Mouse (Mus musculus) spleen, adult 2 months (tissue): ENCODE measurements around the gene Cd22. TPM values are rescaled to one million over a fixed set of nuclear protein-coding genes. Genes with fewer than 3 reads are reported as not detected.

ENCODE experiments used
- DNase-seq, 2 experiments: peaks; one replicate each; pipeline versions ENCODE4 v3.0.0 to v3.0.0-alpha.2; 2012 to 2021; ENCODE audit warnings: low spot score in 2 of 2, low read depth in 1 of 2
- H3K27ac ChIP-seq: fragments of 200-500 bp; 2 replicates; pipeline ENCODE4 v1.5.1; 2012; ENCODE audit warnings: low read length, inconsistent platforms; ENCODE audit not compliant: insufficient read depth
- H3K27me3 ChIP-seq: fragments of 200-500 bp; 2 replicates; pipeline ENCODE4 v1.6.1; 2012; ENCODE audit warnings: mild to moderate bottlenecking, moderate library complexity, low read length, inconsistent platforms; ENCODE audit not compliant: control insufficient read depth, insufficient read depth
- H3K36me3 ChIP-seq: fragments of 200-500 bp; 2 replicates; pipeline ENCODE4 v1.6.1; 2012; ENCODE audit warnings: mild to moderate bottlenecking, low read length, inconsistent platforms; ENCODE audit not compliant: control insufficient read depth, insufficient read depth
- H3K4me1 ChIP-seq: fragments of 200-500 bp; 2 replicates; pipeline ENCODE4 v1.6.1; 2011; ENCODE audit warnings: inconsistent platforms; ENCODE audit not compliant: control insufficient read depth, insufficient read depth, insufficient read length
- H3K4me3 ChIP-seq: fragments of 200-500 bp; 2 replicates; pipeline ENCODE4 v1.5.1; 2011; ENCODE audit warnings: mild to moderate bottlenecking, inconsistent platforms; ENCODE audit not compliant: insufficient read depth, insufficient read length; ENCODE audit errors: extremely low read depth
- CTCF ChIP-seq: fragments of 200-500 bp; IDR thresholded peaks from 2 replicates; pipeline ENCODE4 v1.5.1; 2011; ENCODE audit warnings: mild to moderate bottlenecking, inconsistent platforms; ENCODE audit not compliant: insufficient read depth, insufficient read length, insufficient replicate concordance; ENCODE audit errors: extremely low read depth
- POLR2A ChIP-seq: fragments of 200-500 bp; IDR thresholded peaks from 2 replicates; pipeline ENCODE4 v1.6.1; 2011; ENCODE audit warnings: low read depth, low read length, inconsistent platforms
- WGBS: fragments of 180-500 bp; shearing (Covaris S2); methylation state at CpG from one replicate; pipeline ENCODE4 v1.1.7; 2018; 5-methylcytosine and 5-hydroxymethylcytosine counted together
- polyA plus RNA-seq: library from polyadenylated mRNA; depleted of rRNA; stranded (reverse); fragments of >200 nt; gene quantifications from 2 replicates; pipeline ENCODE4 v1.2.3, GENCODE M21; 2012

Cd22 gene
- polyA plus RNA-seq, 1 experiment = 316 TPM

DNA sequence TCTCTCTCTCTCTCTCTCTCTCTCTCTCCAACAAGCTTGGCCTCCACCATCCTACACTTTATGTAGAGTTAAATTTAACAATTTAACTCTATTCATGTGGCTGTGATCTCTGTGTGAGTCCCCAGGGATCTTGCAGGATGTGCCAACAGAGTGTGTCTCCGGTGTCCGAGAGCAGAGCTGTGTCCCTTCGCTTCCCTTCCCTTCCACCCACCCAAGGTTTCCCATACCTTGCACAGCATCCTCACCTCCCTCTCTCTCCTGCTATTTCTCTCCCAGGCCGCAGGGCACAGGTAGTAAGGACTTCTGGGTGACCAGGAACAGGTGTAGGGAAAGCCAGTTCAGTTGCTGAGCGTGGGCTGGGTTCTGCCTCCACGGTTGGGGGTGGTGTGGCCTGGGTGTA, 1.2 kb downstream of the Cd22 start:
- peaks cover 29% of the 10 kb centered on the region; the same call in 1 of the 2 replicates for H3K4me1 ChIP-seq
- H3K36me3 ChIP-seq = peaks cover 23% of the 10 kb centered on the region
- peak in 1 of 2 experiments; percentile 66 for DNase-seq
- H3K4me3 ChIP-seq = peak overlapping the region; percentile 97
- 29% methylated on average over 6 of the region's 6 CpGs for WGBS
- no peaks in the 10 kb centered on the region for H3K27me3 ChIP-seq
- TF ChIP-seq CTCF (no peak), POLR2A (peak; percentile 10; the same call in 1 of the 2 replicates)
- H3K27ac ChIP-seq = peak overlapping the region; percentile 98

DNA sequence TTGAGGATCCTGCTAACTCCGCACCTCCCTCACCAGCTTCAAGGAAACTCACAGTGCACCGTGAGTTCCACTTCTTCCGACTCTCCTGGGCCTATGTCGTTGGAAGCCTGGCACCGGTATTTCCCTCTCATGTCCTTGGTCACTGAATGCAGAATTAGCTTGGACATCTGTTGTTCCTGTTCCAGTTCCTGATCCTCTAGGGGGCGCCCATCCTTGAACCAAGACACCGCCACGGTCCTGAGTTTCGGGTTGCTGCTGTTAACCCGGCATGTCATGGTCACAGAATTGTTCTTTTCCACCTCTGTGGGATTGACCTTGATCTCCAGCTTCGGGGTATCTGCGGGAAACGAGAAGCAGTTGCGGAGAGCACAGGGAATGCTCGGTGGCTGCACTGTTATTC, 7.1 kb downstream of the Cd22 start:
- peak in 1 of 2 experiments; percentile 78 for DNase-seq
- WGBS = 20% methylated on average over 15 of the region's 15 CpGs
- peaks cover 14% of the 10 kb centered on the region; the same call in 1 of the 2 replicates for H3K4me1 ChIP-seq
- TF ChIP-seq POLR2A (no peak), CTCF (peak; percentile 64; the same call in 1 of the 2 replicates)
- no peaks in the 10 kb centered on the region for H3K27me3 ChIP-seq
- H3K36me3 ChIP-seq = peaks cover 43% of the 10 kb centered on the region
- no peak overlapping the region; the same call in 1 of the 2 replicates for H3K4me3 ChIP-seq
- peak overlapping the region; percentile 19 for H3K27ac ChIP-seq

DNA sequence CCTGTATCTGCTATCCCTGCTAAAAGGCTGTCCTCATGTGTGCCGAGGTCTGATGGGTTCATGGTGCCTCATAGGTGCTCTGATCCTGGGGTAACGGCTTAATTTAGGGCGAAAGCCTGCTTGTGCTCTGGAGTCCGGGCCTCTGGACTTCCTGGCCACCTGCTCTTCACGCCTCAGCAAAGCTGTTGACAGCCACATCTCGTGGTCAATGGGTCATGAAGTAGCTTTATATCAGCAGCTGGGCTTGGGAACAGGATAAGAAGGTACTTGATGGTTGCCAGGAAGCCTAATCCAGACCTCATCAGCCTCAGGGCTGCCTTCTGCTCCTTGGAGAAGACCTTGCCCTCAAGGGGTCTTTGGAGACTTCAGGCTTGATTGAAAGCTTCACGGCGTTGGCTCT, 16.8 kb downstream of the Cd22 start:
- 36% methylated on average over 8 of the region's 8 CpGs for WGBS
- Histone ChIP-seq H3K27me3 (no peaks in the 10 kb centered on the region), H3K36me3 (peaks cover 24% of the 10 kb centered on the region), H3K4me3 (no peak overlapping the region), H3K4me1 (peaks cover 8% of the 10 kb centered on the region; the same call in 1 of the 2 replicates), H3K27ac (peak overlapping the region; percentile 13)
- TF ChIP-seq POLR2A = no peak
- TF ChIP-seq CTCF = no peak
- DNase-seq = no peak

DNA sequence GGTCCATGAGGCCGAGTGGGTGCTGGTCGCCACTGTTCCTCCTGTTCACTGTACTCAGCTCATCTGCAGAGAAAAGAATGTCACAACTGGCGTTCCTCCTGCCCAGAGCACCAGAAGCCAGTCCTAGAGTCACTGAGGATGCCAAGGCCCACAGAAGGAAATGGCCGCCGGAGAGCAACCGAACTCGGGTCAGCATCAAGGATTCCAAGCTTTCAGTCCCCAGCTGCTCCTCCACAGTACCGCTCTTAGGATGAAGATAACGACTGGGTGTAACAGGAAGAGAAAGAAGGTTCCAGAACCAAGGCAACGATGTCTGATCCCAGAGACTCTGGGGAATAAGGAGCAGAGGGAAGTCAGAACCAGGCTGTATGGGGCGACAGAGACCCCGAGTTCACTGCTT, 18.7 kb downstream of the Cd22 start, which contains the start of gene Ffar1:
Gene Ffar1, minus strand, starts transcription at position 101 of the 400 bp plus-strand sequence.
- Histone ChIP-seq H3K36me3 (peaks cover 11% of the 10 kb centered on the region), H3K27ac (no peak within 1 kb of the TSS), H3K27me3 (no peaks in the 10 kb centered on the region), H3K4me3 (no peak within 1 kb of the TSS), H3K4me1 (peaks cover 15% of the 10 kb centered on the region; the same call in 1 of the 2 replicates)
- TF ChIP-seq POLR2A = no peak
- no peak for TF ChIP-seq CTCF
- no peak for DNase-seq
- WGBS = 85% methylated on average over 12 of the region's 12 CpGs

DNA sequence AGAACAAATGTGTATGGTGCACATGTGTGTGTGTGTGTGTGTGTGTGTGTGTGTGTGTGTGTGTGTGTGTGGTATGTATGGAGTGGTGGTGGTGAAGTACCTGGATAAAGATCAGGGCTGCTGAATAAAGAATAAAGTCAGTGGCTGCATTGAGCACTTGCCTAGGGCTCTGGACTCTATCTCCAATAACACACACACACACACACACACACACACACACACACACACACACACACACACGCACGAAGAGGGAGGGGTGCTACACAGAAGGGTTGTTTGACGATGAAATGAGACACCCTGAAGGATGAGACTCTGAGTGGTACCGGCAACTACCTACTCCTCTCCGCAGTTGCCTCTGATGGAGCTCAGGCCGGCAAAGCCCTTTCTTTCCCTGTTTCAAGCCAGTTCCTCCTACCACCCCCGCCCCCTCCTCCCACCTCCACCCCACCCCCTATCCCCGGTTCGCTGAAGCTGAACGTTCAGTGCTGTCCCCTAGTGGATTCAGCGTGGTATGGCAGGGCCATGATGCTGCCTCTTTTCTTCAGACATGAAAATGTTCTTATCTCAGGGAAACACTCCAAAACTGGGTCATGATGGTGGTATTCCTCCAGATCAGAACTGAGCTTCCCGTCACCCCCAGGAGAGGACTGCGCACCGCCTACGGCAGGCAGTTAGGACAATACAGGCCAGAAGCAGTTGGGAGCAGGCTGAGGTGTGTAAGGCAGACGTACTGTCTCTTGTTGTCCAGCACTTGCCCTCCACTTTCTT, 20.3 kb downstream of the Cd22 start:
- Histone ChIP-seq H3K27me3 (no peaks in the 10 kb centered on the region), H3K36me3 (peaks cover 2% of the 10 kb centered on the region; the same call in 1 of the 2 replicates), H3K4me3 (peak overlapping the region; percentile 14; the same call in 1 of the 2 replicates), H3K27ac (no peak overlapping the region), H3K4me1 (peaks cover 15% of the 10 kb centered on the region; the same call in 1 of the 2 replicates)
- 9% methylated on average over 13 of the region's 16 CpGs for WGBS
- TF ChIP-seq CTCF (peak; percentile 76; the same call in 1 of the 2 replicates), POLR2A (no peak)
- DNase-seq = peak; percentile 51 to 53

DNA sequence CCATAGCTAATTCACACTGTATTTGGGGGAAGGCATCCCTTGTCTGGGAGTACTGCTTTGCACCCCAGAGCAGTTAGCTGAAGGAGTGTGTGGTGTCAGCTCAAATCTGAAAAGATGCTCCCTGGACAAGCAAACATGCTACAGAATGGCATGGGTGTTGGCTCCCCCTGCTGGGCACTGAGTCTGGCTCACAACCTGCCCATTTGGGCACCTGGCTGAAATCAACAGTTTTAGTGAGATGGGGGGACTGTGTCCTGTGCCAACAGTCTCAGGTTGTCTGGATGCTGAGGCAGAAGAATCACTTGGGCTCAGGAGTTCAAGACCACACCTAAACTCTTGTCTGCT, 20.9 kb downstream of the Cd22 start:
- H3K36me3 ChIP-seq = no peaks in the 10 kb centered on the region
- peak; percentile 76 to 85 for DNase-seq
- peaks cover 15% of the 10 kb centered on the region; the same call in 1 of the 2 replicates for H3K4me1 ChIP-seq
- no peak for TF ChIP-seq POLR2A
- peak; percentile 91; the same call in 1 of the 2 replicates for TF ChIP-seq CTCF
- H3K27me3 ChIP-seq = no peaks in the 10 kb centered on the region
- no peak overlapping the region for H3K27ac ChIP-seq
- no peak overlapping the region for H3K4me3 ChIP-seq
